In genomic region chr17:62844329-62844728, GRCm38 (mm10) we compare ENCODE assay signal across 14 mouse cellular contexts. TPM values are rescaled to one million over a fixed set of nuclear protein-coding genes. Genes with fewer than 3 reads are reported as not detected.
DNase-seq lines count a peak whose midpoint lies in the region; ATAC-seq and TF ChIP-seq lines count a peak whose summit lies in the region.
"Had no signal": no experiment of that assay in that cellular context is flagged by ENCODE, and none has a peak within 500 bp of the region (broad histone marks: within the 10 kb centered on the region; RNA-seq: fewer than 3 reads in every experiment).

No protein-coding gene starts in this region.

- DNase-seq in embryo, embryonic 10 days (ENCODE audit: low spot score), result peak; percentile 64
- DNase-seq in embryo, embryonic 11 days, result no peak
- DNase-seq in kidney, postnatal 4 days, result no peak
- DNase-seq in c-Kit-positive CD71-negative TER-119-negative erythroid progenitor cells, embryonic 14.5 days (ENCODE audit: low read depth), result peak; percentile 17
- DNase-seq in heart, embryonic 10.5 days (ENCODE audit: low spot score), result no peak
- DNase-seq in stomach, postnatal 0 days (ENCODE audit: low spot score), result no peak
- DNase-seq: cerebellum, adult 9-11 months; gastrocnemius, adult 2 months; kidney, postnatal 36 days; thymus, adult 18-20 months had no signal

- H3K9ac ChIP-seq in kidney, embryonic 16.5 days (replicated peaks; ENCODE audit: low read length), result no peak overlapping the region
- no peak overlapping the region for H3K9ac ChIP-seq in midbrain, embryonic 13.5 days (replicated peaks)
- H3K9ac ChIP-seq in stomach, postnatal 0 days (ENCODE audit: low read length), result no peak overlapping the region
- H3K9ac ChIP-seq: liver, embryonic 15.5 days had no signal

- no peaks in the 10 kb centered on the region for H3K9me3 ChIP-seq in kidney, embryonic 16.5 days (ENCODE audit: low read length)
- no peaks in the 10 kb centered on the region for H3K9me3 ChIP-seq in midbrain, embryonic 13.5 days
- no peaks in the 10 kb centered on the region for H3K9me3 ChIP-seq in heart, embryonic 10.5 days
- H3K9me3 ChIP-seq in stomach, postnatal 0 days (ENCODE audit: control insufficient read depth, low read length), result no peaks in the 10 kb centered on the region
- H3K9me3 ChIP-seq: liver, embryonic 15.5 days had no signal

- H3K27me3 ChIP-seq in kidney, embryonic 16.5 days (ENCODE audit: insufficient read depth, low read length), result no peaks in the 10 kb centered on the region
- peaks cover 9% of the 10 kb centered on the region for H3K27me3 ChIP-seq in midbrain, embryonic 13.5 days
- no peaks in the 10 kb centered on the region for H3K27me3 ChIP-seq in heart, embryonic 10.5 days (ENCODE audit: insufficient read depth, poor library complexity, severe bottlenecking)
- no peaks in the 10 kb centered on the region for H3K27me3 ChIP-seq in stomach, postnatal 0 days (ENCODE audit: control insufficient read depth, insufficient read depth, low read length)
- H3K27me3 ChIP-seq: liver, embryonic 15.5 days had no signal

- no peak for TF ChIP-seq EP300 in stomach, postnatal 0 days (optimal IDR thresholded peaks at IDR 0.05)

- WGBS in kidney, embryonic 16.5 days, result 66% methylated on average over 5 of the region's 5 CpGs
- 32% methylated on average over 5 of the region's 5 CpGs for WGBS in midbrain, embryonic 13.5 days
- WGBS in heart, embryonic 10.5 days, result 74% methylated on average over 5 of the region's 5 CpGs
- 64% methylated on average over 5 of the region's 5 CpGs for WGBS in stomach, postnatal 0 days

- H3K36me3 ChIP-seq in kidney, embryonic 16.5 days (ENCODE audit: insufficient read depth, low read length), result no peaks in the 10 kb centered on the region
- no peaks in the 10 kb centered on the region for H3K36me3 ChIP-seq in midbrain, embryonic 13.5 days
- no peaks in the 10 kb centered on the region for H3K36me3 ChIP-seq in heart, embryonic 10.5 days
- no peaks in the 10 kb centered on the region for H3K36me3 ChIP-seq in stomach, postnatal 0 days (ENCODE audit: control insufficient read depth, insufficient read depth, low read length)
- H3K36me3 ChIP-seq: liver, embryonic 15.5 days had no signal

- H3K4me3 ChIP-seq in kidney, embryonic 16.5 days (ENCODE audit: low read length), result no peak overlapping the region
- no peak overlapping the region for H3K4me3 ChIP-seq in midbrain, embryonic 13.5 days (replicated peaks)
- no peak overlapping the region for H3K4me3 ChIP-seq in heart, embryonic 10.5 days
- no peak overlapping the region for H3K4me3 ChIP-seq in stomach, postnatal 0 days (ENCODE audit: low read depth, low read length)
- H3K4me3 ChIP-seq: gastrocnemius, adult 2 months; liver, embryonic 15.5 days had no signal

- H3K4me2 ChIP-seq in kidney, embryonic 16.5 days (replicated peaks; ENCODE audit: low read depth, low read length), result no peak overlapping the region
- 0 out of 2 replicates have a peak overlapping the region, but pooled peaks have one; percentile 3 for H3K4me2 ChIP-seq in midbrain, embryonic 13.5 days (replicated peaks)
- H3K4me2 ChIP-seq in stomach, postnatal 0 days (replicated peaks; ENCODE audit: low read depth), result no peak overlapping the region
- H3K4me2 ChIP-seq: heart, embryonic 11.5 days; liver, embryonic 15.5 days had no signal

- ATAC-seq in kidney, embryonic 16.5 days (ENCODE audit: low FRiP score, low TSS enrichment), result peak; percentile 54; the same call in 1 of the 2 replicates
- ATAC-seq in midbrain, embryonic 13.5 days, result peak; percentile 72
- ATAC-seq in stomach, postnatal 0 days (ENCODE audit: low FRiP score, low TSS enrichment), result no peak

- TF ChIP-seq CTCF in stomach, postnatal 0 days (IDR thresholded peaks at IDR 0.05; ENCODE audit: low read depth), result no peak

- peaks cover 3% of the 10 kb centered on the region; the same call in 1 of the 2 replicates for H3K4me1 ChIP-seq in kidney, embryonic 16.5 days (ENCODE audit: insufficient read depth, low read length)
- H3K4me1 ChIP-seq in midbrain, embryonic 13.5 days (replicated peaks), result peaks cover 42% of the 10 kb centered on the region
- 0 out of 2 replicates have a peak, but pooled peaks cover 3% of the 10 kb centered on the region for H3K4me1 ChIP-seq in heart, embryonic 10.5 days
- H3K4me1 ChIP-seq in stomach, postnatal 0 days (replicated peaks; ENCODE audit: control insufficient read depth, insufficient read depth), result no peaks in the 10 kb centered on the region
- H3K4me1 ChIP-seq: liver, embryonic 15.5 days had no signal

- H3K27ac ChIP-seq in kidney, embryonic 16.5 days (ENCODE audit: low read length), result no peak overlapping the region
- no peak overlapping the region for H3K27ac ChIP-seq in midbrain, embryonic 13.5 days
- H3K27ac ChIP-seq in heart, embryonic 10.5 days, result no peak overlapping the region
- H3K27ac ChIP-seq in stomach, postnatal 0 days (replicated peaks), result no peak overlapping the region
- H3K27ac ChIP-seq: gastrocnemius, adult 2 months; liver, embryonic 15.5 days had no signal

RNA-seq across cellular contexts. Expression of gene Efna5, which starts 36.8 kb away (rescaled TPM):
- 26.9 and 32.4 TPM in 2 replicates for polyA plus RNA-seq in kidney, embryonic 16.5 days (2015; fragmentation: Nextera tagmentation; extraction: Ambion mirVana)
- polyA plus RNA-seq in midbrain, embryonic 13.5 days (2015; fragmentation: Nextera tagmentation; extraction: Ambion mirVana), result 81.4 and 89.2 TPM in 2 replicates
- polyA plus RNA-seq in heart, embryonic 10.5 days (2016; fragmentation: Nextera tagmentation; extraction: Ambion mirVana), result 19.1 and 32.2 TPM in 2 replicates
- polyA plus RNA-seq in stomach, postnatal 0 days (2015; fragmentation: Nextera tagmentation; extraction: Ambion mirVana), result 23.3 and 23.9 TPM in 2 replicates

Comparison
In these comparisons a context has a peak if more than half of its experiments do, and no peak if none do; other contexts are left out.
1. DNase-seq: peak in embryo, embryonic 10 days (single experiment) and c-Kit-positive CD71-negative TER-119-negative erythroid progenitor cells, embryonic 14.5 days (single experiment); none in embryo, embryonic 11 days (single experiment), kidney, postnatal 4 days (0 of 2), heart, embryonic 10.5 days (single experiment) and stomach, postnatal 0 days (single experiment).